Mouse (Mus musculus) mesoderm, embryonic 11.5 days (tissue): ENCODE measurements around the gene Gm6205.
"Not testable (repeated sequence)": the region's sequence is repeated elsewhere in the genome, so short reads cannot be mapped to it uniquely, and the experiment has no call there.

ENCODE experiments used
- DNase-seq: peaks from one replicate; pipeline ENCODE4 v3.0.0-alpha.2; 2012; ENCODE audit warnings: low read depth, low spot score

The Gm6205 gene

GRCm38 (mm10) chr5:94648082-94648481, at the start of gene Gm6205:
Gene Gm6205, plus strand, starts transcription at chr5:94648382.
- not testable (repeated sequence) for DNase-seq

- not testable (repeated sequence) for DNase-seq
These were observed 31.9 kb upstream of the Gm6205 start, which contains the start of gene Gm3147 for GRCm38 (mm10) chr5:94616242-94616641. Gene Gm3147, minus strand, starts transcription at chr5:94616342.

- DNase-seq = not testable (repeated sequence)
These were observed 24.5 kb upstream of the Gm6205 start, which contains the start of gene Gm6509 for GRCm38 (mm10) chr5:94623679-94624078. Gene Gm6509, plus strand, starts transcription at chr5:94623979.
